Mouse (Mus musculus) cerebellum, adult (tissue): ENCODE data around the gene Rhot1.
"Not testable (repeated sequence)": the region's sequence is repeated elsewhere in the genome, so short reads cannot be mapped to it uniquely, and the experiment has no call there.

Experiments used
- ATAC-seq: cut with Nextera tagmentation; 2 replicates; pipeline ENCODE4 v1.9.2; 2017; ENCODE audit warnings: mild to moderate bottlenecking, moderate library complexity, mixed read lengths; ENCODE audit not compliant: insufficient number of reproducible peaks, low FRiP score, low TSS enrichment

Rhot1 gene

GRCm38 (mm10) chr11:80208860-80209800 lies at the start of gene Rhot1:
Rhot1 (plus strand) TSS chr11:80209019.
- ATAC-seq, result peak; percentile 88; the same call in 1 of the 2 replicates

GRCm38 (mm10) chr11:80161041-80161440 lies 47.8 kb upstream of the Rhot1 start:
- no peak for ATAC-seq

GRCm38 (mm10) chr11:80163362-80164116 lies 45.3 kb upstream of the Rhot1 start:
- no peak for ATAC-seq

GRCm38 (mm10) chr11:80164224-80164623 lies 44.6 kb upstream of the Rhot1 start:
- ATAC-seq, result no peak

GRCm38 (mm10) chr11:80168121-80168520 lies 40.7 kb upstream of the Rhot1 start:
- no peak for ATAC-seq

- no peak for ATAC-seq
Measured at GRCm38 (mm10) chr11:80168611-80169249, 40.1 kb upstream of the Rhot1 start.

GRCm38 (mm10) chr11:80169629-80170028 lies 39.2 kb upstream of the Rhot1 start:
- no peak for ATAC-seq

- no peak for ATAC-seq
Measured at GRCm38 (mm10) chr11:80170351-80170750, 38.5 kb upstream of the Rhot1 start.

GRCm38 (mm10) chr11:80171884-80172283 lies 36.9 kb upstream of the Rhot1 start:
- ATAC-seq, result no peak

GRCm38 (mm10) chr11:80173963-80174670 lies 34.7 kb upstream of the Rhot1 start:
- no peak for ATAC-seq

GRCm38 (mm10) chr11:80176911-80177895 lies 31.6 kb upstream of the Rhot1 start:
- ATAC-seq, result no peak

GRCm38 (mm10) chr11:80178316-80178715 lies 30.5 kb upstream of the Rhot1 start:
- no peak for ATAC-seq

GRCm38 (mm10) chr11:80181021-80181749 lies 27.6 kb upstream of the Rhot1 start:
- ATAC-seq, result no peak

GRCm38 (mm10) chr11:80183054-80183704 lies 25.6 kb upstream of the Rhot1 start:
- ATAC-seq, result not testable (repeated sequence)

- peak; percentile 94 for ATAC-seq
Measured at GRCm38 (mm10) chr11:80183705-80184255, 25.0 kb upstream of the Rhot1 start, which contains the start of gene Rnf135. Rnf135 (plus strand) TSS chr11:80183851.

- ATAC-seq, result no peak
Measured at GRCm38 (mm10) chr11:80184531-80185071, 24.2 kb upstream of the Rhot1 start.

- ATAC-seq, result not testable (repeated sequence)
Measured at GRCm38 (mm10) chr11:80185441-80185976, 23.3 kb upstream of the Rhot1 start.
